Mouse (Mus musculus) hindbrain, embryonic 10.5 days (tissue): ENCODE measurements around the gene Pdlim5. TPM values are rescaled to one million over a fixed set of nuclear protein-coding genes. Genes with fewer than 3 reads are reported as not detected.
A peak's percentile ranks its signal among the peaks of the same experiment; 100 is the strongest.
"Not testable (repeated sequence)": the region's sequence is repeated elsewhere in the genome, so short reads cannot be mapped to it uniquely, and the experiment has no call there.

Source experiments
- DNase-seq: peaks from one replicate; pipeline ENCODE4 v3.0.0-alpha.2; 2017; ENCODE audit warnings: low spot score
- H3K27ac ChIP-seq: fragments of 300-500 bp; sonication (generic); 2 replicates; pipeline ENCODE4 v1.5.1; 2016; ENCODE audit warnings: mild to moderate bottlenecking, moderate library complexity
- H3K27me3 ChIP-seq: fragments of 300-500 bp; sonication (generic); 2 replicates; pipeline ENCODE4 v1.6.1; 2016; ENCODE audit warnings: mild to moderate bottlenecking; ENCODE audit not compliant: poor library complexity, insufficient read depth, severe bottlenecking
- H3K36me3 ChIP-seq: fragments of 300-500 bp; sonication (generic); 2 replicates; pipeline ENCODE4 v1.6.1; 2016; ENCODE audit warnings: mild to moderate bottlenecking, moderate library complexity
- H3K4me1 ChIP-seq: fragments of 300-500 bp; sonication (generic); replicated peaks from 2 replicates; pipeline ENCODE4 v1.6.1; 2016; ENCODE audit warnings: mild to moderate bottlenecking
- H3K4me3 ChIP-seq: fragments of 300-500 bp; sonication (generic); 2 replicates; pipeline ENCODE4 v1.5.1; 2016; ENCODE audit warnings: mild to moderate bottlenecking, moderate library complexity
- H3K9me3 ChIP-seq: fragments of 300-500 bp; sonication (generic); 2 replicates; pipeline ENCODE4 v1.6.1; 2016; ENCODE audit warnings: mild to moderate bottlenecking, moderate library complexity
- WGBS: fragments of 180-500 bp; shearing (Covaris S2); methylation state at CpG from one replicate; pipeline ENCODE4 v1.1.7; 2016; 5-methylcytosine and 5-hydroxymethylcytosine counted together
- polyA plus RNA-seq: library from polyadenylated mRNA; unstranded; fragments of >200 nt; fragmentation: Nextera tagmentation; extraction: Ambion mirVana; gene quantifications from 2 replicates; pipeline ENCODE4 v1.2.1, GENCODE M21; 2016

Gene Pdlim5
- polyA plus RNA-seq, 1 experiment from 2014 or later, result 14.6 TPM

- H3K4me1 ChIP-seq, result no peaks in the 10 kb centered on the region
- H3K9me3 ChIP-seq, result no peaks in the 10 kb centered on the region
- no peak overlapping the region for H3K27ac ChIP-seq
- DNase-seq, result no peak
- no peaks in the 10 kb centered on the region for H3K27me3 ChIP-seq
- no peaks in the 10 kb centered on the region for H3K36me3 ChIP-seq
- 91% methylated on average over 7 of the region's 7 CpGs for WGBS
- H3K4me3 ChIP-seq, result no peak overlapping the region
These were observed 172.9 kb downstream of the Pdlim5 start for GRCm38 (mm10) chr3:142222471-142223103.

DNA sequence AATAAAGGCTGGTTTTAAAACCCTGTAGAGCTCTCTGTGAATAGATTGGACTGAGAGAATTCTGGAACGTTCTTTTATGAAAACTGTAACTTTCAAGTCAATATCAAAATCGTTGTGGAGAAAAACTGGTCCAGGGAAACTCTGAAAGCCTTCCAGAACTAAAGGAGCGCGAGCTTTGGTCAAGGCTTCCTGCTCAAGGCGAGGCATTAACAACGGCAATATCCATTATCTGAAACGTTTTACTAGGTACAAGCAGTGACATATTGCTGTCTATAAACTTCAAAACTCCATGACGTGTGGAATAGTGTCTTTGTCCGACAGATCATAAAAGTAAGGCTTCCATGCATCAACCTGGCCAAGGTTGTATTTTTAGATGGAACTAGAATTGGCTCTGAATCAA is 175.6 kb downstream of the Pdlim5 start:
- Histone ChIP-seq H3K9me3 (no peaks in the 10 kb centered on the region), H3K36me3 (no peaks in the 10 kb centered on the region), H3K27me3 (no peaks in the 10 kb centered on the region), H3K27ac (no peak overlapping the region), H3K4me1 (no peaks in the 10 kb centered on the region), H3K4me3 (no peak overlapping the region)
- no peak for DNase-seq
- 93% methylated on average over 9 of the region's 9 CpGs for WGBS

GRCm38 (mm10) chr3:142212821-142213220 is 182.7 kb downstream of the Pdlim5 start:
- 77% methylated on average over 2 of the region's 2 CpGs for WGBS
- Histone ChIP-seq H3K36me3 (no peaks in the 10 kb centered on the region), H3K27me3 (no peaks in the 10 kb centered on the region), H3K4me1 (peaks cover 9% of the 10 kb centered on the region), H3K4me3 (no peak overlapping the region), H3K27ac (no peak overlapping the region), H3K9me3 (no peaks in the 10 kb centered on the region)
- DNase-seq, result no peak

GRCm38 (mm10) chr3:142212186-142212585 is 183.3 kb downstream of the Pdlim5 start:
- H3K4me3 ChIP-seq, result no peak overlapping the region
- no peaks in the 10 kb centered on the region for H3K27me3 ChIP-seq
- 87% methylated on average over 3 of the region's 3 CpGs for WGBS
- H3K9me3 ChIP-seq, result no peaks in the 10 kb centered on the region
- no peaks in the 10 kb centered on the region for H3K36me3 ChIP-seq
- peaks cover 9% of the 10 kb centered on the region for H3K4me1 ChIP-seq
- DNase-seq, result no peak
- H3K27ac ChIP-seq, result no peak overlapping the region

DNA sequence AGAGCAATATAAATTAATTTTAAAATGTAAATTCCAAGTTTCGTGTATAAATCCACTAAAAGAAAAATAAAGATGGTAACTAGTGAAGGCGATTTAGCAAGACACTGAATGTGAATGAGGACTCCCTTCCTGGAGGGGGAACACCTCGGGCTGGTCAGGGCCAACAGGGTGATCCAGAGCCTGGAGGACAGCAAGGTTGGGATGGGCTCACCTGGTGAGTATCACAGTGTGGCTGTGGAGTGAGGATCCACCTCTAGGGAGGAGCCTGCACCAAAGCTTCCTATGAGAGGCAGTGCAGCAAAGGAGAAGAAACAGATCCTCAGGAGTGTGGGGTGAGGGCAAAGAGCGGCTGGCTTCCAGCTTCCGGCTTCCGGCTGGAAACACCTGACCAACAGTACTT is 185.5 kb downstream of the Pdlim5 start:
- H3K27me3 ChIP-seq, result no peaks in the 10 kb centered on the region
- H3K9me3 ChIP-seq, result no peaks in the 10 kb centered on the region
- H3K36me3 ChIP-seq, result no peaks in the 10 kb centered on the region
- DNase-seq, result no peak
- H3K4me1 ChIP-seq, result peaks cover 9% of the 10 kb centered on the region
- H3K4me3 ChIP-seq, result no peak overlapping the region
- WGBS, result 73% methylated on average over 6 of the region's 6 CpGs
- peak overlapping the region; percentile 40; the same call in 1 of the 2 replicates for H3K27ac ChIP-seq

- whole genome bisulfite sequencing, result 81% methylated on average over 11 of the region's 11 CpGs
- Histone ChIP-seq H3K27ac (no peak overlapping the region), H3K4me3 (no peak overlapping the region), H3K36me3 (no peaks in the 10 kb centered on the region), H3K4me1 (peaks cover 9% of the 10 kb centered on the region), H3K27me3 (no peaks in the 10 kb centered on the region), H3K9me3 (no peaks in the 10 kb centered on the region)
- no peak for DNase-seq
These were observed 186.4 kb downstream of the Pdlim5 start for GRCm38 (mm10) chr3:142209057-142209456.

GRCm38 (mm10) chr3:142207488-142207887 is 188.0 kb downstream of the Pdlim5 start:
- WGBS, result 93% methylated on average over 6 of the region's 6 CpGs

GRCm38 (mm10) chr3:142206316-142206715 is 189.2 kb downstream of the Pdlim5 start:
- H3K36me3 ChIP-seq, result no peaks in the 10 kb centered on the region
- no peak for DNase-seq
- peaks cover 9% of the 10 kb centered on the region for H3K4me1 ChIP-seq
- H3K4me3 ChIP-seq, result no peak overlapping the region
- H3K9me3 ChIP-seq, result no peaks in the 10 kb centered on the region
- WGBS, result 91% methylated on average over 3 of the region's 3 CpGs
- no peak overlapping the region for H3K27ac ChIP-seq
- no peaks in the 10 kb centered on the region for H3K27me3 ChIP-seq

More at GRCm38 (mm10) chr3:142207488-142207887, 188.0 kb downstream of the Pdlim5 start:
- Histone ChIP-seq H3K4me1 (peaks cover 9% of the 10 kb centered on the region), H3K27me3 (no peaks in the 10 kb centered on the region), H3K27ac (no peak overlapping the region), H3K36me3 (no peaks in the 10 kb centered on the region), H3K9me3 (no peaks in the 10 kb centered on the region), H3K4me3 (no peak overlapping the region)
- DNase-seq, result no peak

DNA sequence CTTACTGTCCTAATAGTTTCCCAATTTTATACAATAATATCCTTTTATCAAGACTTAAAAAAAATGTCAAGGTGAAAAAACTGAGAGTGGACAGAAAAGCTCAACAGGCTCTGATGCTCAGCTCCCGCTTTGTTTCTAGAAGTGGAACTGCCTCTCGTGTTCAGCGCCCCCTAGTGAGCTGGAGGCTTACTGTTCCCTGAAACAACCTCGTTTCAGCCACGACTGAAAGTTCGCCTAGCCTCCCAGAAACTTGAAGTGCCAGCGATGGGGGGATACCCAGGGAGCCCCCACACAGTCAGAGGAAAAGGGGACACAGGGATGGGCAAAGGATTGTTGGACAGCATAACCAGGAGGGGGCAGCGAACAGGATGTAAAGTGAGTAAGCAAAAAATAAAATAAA is 199.4 kb downstream of the Pdlim5 start:
- H3K27me3 ChIP-seq, result no peaks in the 10 kb centered on the region
- H3K4me1 ChIP-seq, result no peaks in the 10 kb centered on the region
- DNase-seq, result no peak
- 85% methylated on average over 8 of the region's 8 CpGs for WGBS
- H3K4me3 ChIP-seq, result no peak overlapping the region
- H3K27ac ChIP-seq, result no peak overlapping the region
- H3K36me3 ChIP-seq, result no peaks in the 10 kb centered on the region
- H3K9me3 ChIP-seq, result peaks cover 4% of the 10 kb centered on the region

DNA sequence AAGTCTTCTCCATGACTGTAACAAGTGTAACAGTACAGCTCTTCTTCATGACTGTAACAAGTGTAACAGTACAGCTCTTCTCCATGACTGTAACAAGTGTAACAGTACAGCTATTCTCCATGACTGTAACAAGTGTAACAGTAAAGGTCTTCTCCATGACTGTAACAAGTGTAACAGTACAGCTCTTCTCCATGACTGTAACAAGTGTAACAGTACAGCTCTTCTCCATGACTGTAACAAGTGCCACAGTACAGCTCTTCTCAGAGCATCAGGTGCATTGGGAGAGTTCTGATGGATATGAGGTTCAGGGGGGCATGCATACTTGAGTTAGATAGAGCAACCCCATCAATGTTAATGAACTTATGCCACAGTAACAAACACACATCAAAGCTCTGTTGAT is 203.9 kb downstream of the Pdlim5 start:
- H3K9me3 ChIP-seq, H3K4me1 ChIP-seq, DNase-seq, H3K36me3 ChIP-seq, H3K4me3 ChIP-seq, H3K27me3 ChIP-seq, H3K27ac ChIP-seq: not testable (repeated sequence)

Other genes with a start within 250 kb of the Pdlim5 start
- 9.9 and 11.6 TPM in 2 replicates for gene Bmpr1b, start 226.3 kb downstream of the Pdlim5 start, polyA plus RNA-seq
- gene Gbp5, start 98.3 kb upstream of the Pdlim5 start, polyA plus RNA-seq, result 0.07 TPM in 1 of 2 replicates, not detected in the other
- 1.00 and 1.3 TPM in 2 replicates for gene Gbp7, start 134.6 kb upstream of the Pdlim5 start, polyA plus RNA-seq
- 0.16 and 0.54 TPM in 2 replicates for gene Gbp3, start 164.3 kb upstream of the Pdlim5 start, polyA plus RNA-seq
- gene Gbp2b, start 199.2 kb upstream of the Pdlim5 start, polyA plus RNA-seq, result not detected in 2 replicates
- 0.06 and 0.17 TPM in 2 replicates for gene Gbp2, start 224.9 kb upstream of the Pdlim5 start, polyA plus RNA-seq